19 mouse cellular contexts compared by ENCODE assay signal in the genomic region with DNA sequence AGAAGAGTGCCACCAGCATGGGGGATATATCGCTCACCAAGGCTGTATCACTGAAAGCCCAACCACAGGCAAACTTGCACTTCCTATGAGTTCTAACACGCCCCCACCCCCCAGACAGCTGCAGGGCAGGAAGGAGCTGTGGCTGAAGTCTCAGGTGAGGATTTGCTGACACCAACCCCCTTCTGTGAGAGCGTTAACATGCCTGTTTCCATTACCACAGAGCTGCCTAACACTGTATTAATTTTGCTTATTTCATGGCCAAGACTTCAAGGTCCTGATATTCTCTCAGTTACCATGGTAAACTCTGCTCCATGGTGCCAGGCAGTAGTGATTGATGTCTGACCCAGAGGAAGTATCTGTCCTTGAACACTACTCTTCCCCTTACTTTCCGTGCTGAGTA. TPM values are rescaled to one million over a fixed set of nuclear protein-coding genes. Genes with fewer than 3 reads are reported as not detected.
DNase-seq lines count a peak whose midpoint lies in the region; ATAC-seq and TF ChIP-seq lines count a peak whose summit lies in the region.
"Had no signal": no experiment of that assay in that cellular context is flagged by ENCODE, and none has a peak within 500 bp of the region (broad histone marks: within the 10 kb centered on the region; RNA-seq: fewer than 3 reads in every experiment).

No protein-coding gene starts in this region.

- no peaks in the 10 kb centered on the region for H3K27me3 ChIP-seq in spleen, adult 2 months (ENCODE audit: control insufficient read depth, insufficient read depth, low read length)
- H3K27me3 ChIP-seq in hindbrain, embryonic 11.5 days (ENCODE audit: control insufficient read depth, insufficient read depth, low read length), result no peaks in the 10 kb centered on the region
- H3K27me3 ChIP-seq: Patski had no signal

- DNase-seq in adrenal gland, adult (ENCODE audit: inconsistent age in 2 of 2, low spot score in 1 of 2), result peak; percentile 70 to 87
- DNase-seq in adrenal gland, postnatal 4 days (ENCODE audit: low spot score in 2 of 2), result no peak
- peak; percentile 90 for DNase-seq in CD4-positive, CD25-positive, alpha-beta regulatory T cell, adult 2 months (ENCODE audit: low read depth, low spot score)
- peak; percentile 60 to 67 for DNase-seq in spleen, adult 2 months (ENCODE audit: low read depth in 1 of 2, low spot score in 2 of 2)
- no peak for DNase-seq in hindbrain, embryonic 11.5 days (ENCODE audit: low spot score)
- DNase-seq in urinary bladder, postnatal 25 days (ENCODE audit: low spot score), result no peak
- DNase-seq: cerebellum, postnatal 36 days; kidney, adult 8-10 months; left cerebral cortex, postnatal 4 days had no signal

- no peaks in the 10 kb centered on the region for H3K36me3 ChIP-seq in spleen, adult 2 months (ENCODE audit: control insufficient read depth, insufficient read depth, low read length)
- H3K36me3 ChIP-seq in hindbrain, embryonic 11.5 days (ENCODE audit: control insufficient read depth, insufficient read depth, low read length), result no peaks in the 10 kb centered on the region

- peak; percentile 35 for ATAC-seq in granulocyte monocyte progenitor cell, adult 5-6 weeks (replicated peaks; ENCODE audit: poor library complexity, severe bottlenecking)
- no peak for ATAC-seq in hindbrain, embryonic 11.5 days (ENCODE audit: low FRiP score)
- no peak for ATAC-seq in megakaryocyte-erythroid progenitor cell, adult 5-6 weeks (replicated peaks; ENCODE audit: low FRiP score, low TSS enrichment, poor library complexity, severe bottlenecking)
- ATAC-seq: lung, postnatal 0 days; Patski had no signal

- H3K4me1 ChIP-seq in spleen, adult 2 months (ENCODE audit: control insufficient read depth, insufficient read depth, insufficient read length), result peaks cover 28% of the 10 kb centered on the region
- no peaks in the 10 kb centered on the region for H3K4me1 ChIP-seq in hindbrain, embryonic 11.5 days (replicated peaks; ENCODE audit: control insufficient read depth, insufficient read depth, low read length)

- H3K4me2 ChIP-seq in hindbrain, embryonic 11.5 days (replicated peaks; ENCODE audit: low read depth, low read length), result no peak overlapping the region

- no peak for TF ChIP-seq CTCF in spleen, adult 2 months (IDR thresholded peaks at IDR 0.05; ENCODE audit: extremely low read depth, insufficient read depth, insufficient read length, insufficient replicate concordance)

- TF ChIP-seq POLR2A in spleen, adult 2 months (IDR thresholded peaks at IDR 0.05; ENCODE audit: low read depth, low read length), result no peak

- no peak overlapping the region for H3K4me3 ChIP-seq in spleen, adult 2 months (ENCODE audit: extremely low read depth, insufficient read depth, insufficient read length)
- H3K4me3 ChIP-seq in hindbrain, embryonic 11.5 days (ENCODE audit: low read depth, low read length), result no peak overlapping the region
- H3K4me3 ChIP-seq: erythroblast, embryonic 14.5 days had no signal

- no peaks in the 10 kb centered on the region for H3K9me3 ChIP-seq in hindbrain, embryonic 11.5 days (ENCODE audit: control insufficient read depth, low read length)

- H3K9ac ChIP-seq in hindbrain, embryonic 11.5 days (ENCODE audit: low read depth, low read length), result no peak overlapping the region

- 9% methylated on average over 4 of the region's 4 CpGs for WGBS in spleen, adult 2 months
- WGBS in hindbrain, embryonic 11.5 days, result 77% methylated on average over 4 of the region's 4 CpGs

- peak overlapping the region; percentile 77 for H3K27ac ChIP-seq in spleen, adult 2 months (ENCODE audit: insufficient read depth, low read length)
- no peak overlapping the region for H3K27ac ChIP-seq in hindbrain, embryonic 11.5 days (ENCODE audit: low read depth, low read length)

RNA-seq across cellular contexts. Expression of gene Atp6v1g3, which starts 26.0 kb away (rescaled TPM):
- total RNA-seq in adrenal gland, postnatal 4 days (2021), result 1 to 10 TPM in 1 of 2 experiments, not detected in 1; 2.3 TPM
- not detected in 2 replicates for total RNA-seq in granulocyte monocyte progenitor cell, adult 5-6 weeks (2014; fragmentation: Nextera tagmentation)
- total RNA-seq in granulocyte monocyte progenitor cell, adult 5-6 weeks (2017), result not detected in 2 replicates
- not detected in 2 replicates for polyA plus RNA-seq in spleen, adult 2 months (2012; rRNA removed)
- polyA plus RNA-seq in hindbrain, embryonic 11.5 days (2014; fragmentation: Nextera tagmentation; extraction: Ambion mirVana), result 0.10 TPM in 1 of 2 replicates, not detected in the other
- total RNA-seq in megakaryocyte-erythroid progenitor cell, adult 5-6 weeks (2014; fragmentation: Nextera tagmentation), result not detected in 2 replicates
- total RNA-seq in megakaryocyte-erythroid progenitor cell, adult 5-6 weeks (2017), result not detected in 2 replicates
- total RNA-seq: gastrocnemius, adult 18-20 months; layer of hippocampus, adult 8-10 months; left cerebral cortex, postnatal 4 days; midbrain, postnatal 0 days had no signal
- polyA plus RNA-seq: erythroblast, embryonic 14.5 days; heart, postnatal 0 days; midbrain, postnatal 0 days; Patski; stomach, embryonic 14.5 days had no signal

Comparison
In these comparisons a context has a peak if more than half of its experiments do, and no peak if none do; other contexts are left out.
1. DNase-seq: peak in adrenal gland, adult (2 of 2), CD4-positive, CD25-positive, alpha-beta regulatory T cell, adult 2 months (single experiment) and spleen, adult 2 months (2 of 2); none in adrenal gland, postnatal 4 days (0 of 2), hindbrain, embryonic 11.5 days (single experiment) and urinary bladder, postnatal 25 days (single experiment).